Mouse (Mus musculus): ENCODE results near the gene Il33. TPM values are rescaled to one million over a fixed set of nuclear protein-coding genes. Genes with fewer than 3 reads are reported as not detected.

Il33 gene
- polyA plus RNA-seq (2016; fragmentation: Nextera tagmentation; extraction: Ambion mirVana) = 0.21 and 0.34 TPM in 2 replicates

DNA sequence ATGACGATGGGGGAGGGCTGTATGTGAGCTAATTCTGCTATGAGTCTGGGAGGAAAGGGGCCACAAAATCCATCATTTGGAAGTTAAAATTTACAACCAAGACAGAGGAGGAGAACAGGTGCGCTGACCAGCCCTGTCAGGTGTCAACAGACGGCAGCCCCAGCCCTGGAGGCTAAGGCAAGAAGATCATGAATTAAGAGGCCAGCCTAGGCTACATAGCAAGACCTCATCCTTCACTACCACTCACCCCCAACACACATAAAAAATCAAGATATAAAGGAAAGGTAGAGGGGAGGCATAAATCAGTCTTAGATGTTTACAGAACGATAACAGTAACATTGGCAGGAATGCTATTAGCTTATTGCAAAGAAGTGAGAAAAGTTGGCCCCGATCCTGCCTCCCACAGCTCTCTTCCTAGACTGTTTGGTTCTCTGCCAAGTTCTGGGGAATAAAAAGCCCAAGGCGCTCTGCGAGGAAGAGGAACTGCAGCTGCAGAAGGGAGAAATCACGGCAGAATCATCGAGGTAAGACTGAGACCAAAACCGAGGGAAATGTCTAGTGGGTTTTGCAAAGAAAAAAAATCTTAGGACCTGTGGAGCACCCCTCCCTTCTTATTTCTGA lies at the start of gene Il33:
TSS of gene Il33 (plus strand) at position 477 of the 621 bp plus-strand sequence.
- H3K9me3 ChIP-seq (replicated peaks) = no peaks in the 10 kb centered on the region
- H3K4me3 ChIP-seq = no peak within 1 kb of the TSS
- no peaks in the 10 kb centered on the region for H3K27me3 ChIP-seq (ENCODE audit: low read depth, poor library complexity, severe bottlenecking)
- H3K27ac ChIP-seq = no peak within 1 kb of the TSS
- WGBS = 83% methylated on average over 10 of the region's 10 CpGs
- peaks cover 7% of the 10 kb centered on the region for H3K4me1 ChIP-seq
- DNase-seq (ENCODE audit: low spot score) = no peak
- no peaks in the 10 kb centered on the region for H3K36me3 ChIP-seq

DNA sequence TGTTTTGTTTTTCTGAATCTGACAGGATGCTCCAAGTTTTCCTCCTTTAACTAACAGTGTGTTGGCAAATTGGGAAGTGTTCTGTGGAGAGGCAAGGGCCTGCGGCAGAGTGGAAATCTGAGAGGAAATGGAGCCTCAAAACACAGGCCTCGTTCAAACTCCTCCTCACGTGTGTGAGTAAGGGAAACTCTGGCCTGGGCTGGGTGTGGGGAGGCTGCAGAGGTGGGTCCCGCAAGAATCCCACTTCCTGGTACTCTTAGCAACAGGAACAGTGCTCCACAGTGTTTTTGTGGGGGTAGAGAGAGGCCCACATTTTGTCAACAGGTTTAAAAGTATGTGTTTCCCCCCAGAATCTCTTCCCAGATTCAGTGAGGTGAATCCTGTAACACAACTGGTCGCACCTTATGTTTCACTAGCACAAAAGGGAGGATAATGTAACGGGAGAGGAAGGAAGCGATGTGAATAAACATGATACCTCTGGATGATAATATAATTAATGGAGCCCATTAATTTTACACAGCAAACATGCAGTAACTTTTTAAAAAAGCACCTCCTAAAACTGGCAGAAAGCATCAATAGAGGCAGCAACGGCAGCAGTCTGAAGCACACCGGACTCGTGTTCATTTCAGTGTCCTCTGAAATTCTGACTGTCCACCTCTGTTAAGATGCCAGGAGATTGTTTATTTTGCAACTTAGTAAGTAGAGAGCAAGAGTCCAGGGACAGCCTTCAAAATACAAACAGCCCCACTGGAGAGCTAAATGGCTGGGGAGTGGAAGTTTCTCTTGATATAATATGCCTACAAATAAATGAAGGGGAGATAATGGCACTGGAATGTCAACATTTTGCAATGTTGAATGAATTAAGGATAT lies 47.3 kb upstream of the Il33 start:
- no peak overlapping the region for H3K27ac ChIP-seq
- H3K36me3 ChIP-seq = no peaks in the 10 kb centered on the region
- 77% methylated on average over 10 of the region's 10 CpGs for WGBS
- H3K4me1 ChIP-seq = no peaks in the 10 kb centered on the region
- no peak overlapping the region for H3K4me3 ChIP-seq
- no peak for DNase-seq (ENCODE audit: low spot score)
- H3K9me3 ChIP-seq (replicated peaks) = no peaks in the 10 kb centered on the region
- no peaks in the 10 kb centered on the region for H3K27me3 ChIP-seq (ENCODE audit: low read depth, poor library complexity, severe bottlenecking)

DNA sequence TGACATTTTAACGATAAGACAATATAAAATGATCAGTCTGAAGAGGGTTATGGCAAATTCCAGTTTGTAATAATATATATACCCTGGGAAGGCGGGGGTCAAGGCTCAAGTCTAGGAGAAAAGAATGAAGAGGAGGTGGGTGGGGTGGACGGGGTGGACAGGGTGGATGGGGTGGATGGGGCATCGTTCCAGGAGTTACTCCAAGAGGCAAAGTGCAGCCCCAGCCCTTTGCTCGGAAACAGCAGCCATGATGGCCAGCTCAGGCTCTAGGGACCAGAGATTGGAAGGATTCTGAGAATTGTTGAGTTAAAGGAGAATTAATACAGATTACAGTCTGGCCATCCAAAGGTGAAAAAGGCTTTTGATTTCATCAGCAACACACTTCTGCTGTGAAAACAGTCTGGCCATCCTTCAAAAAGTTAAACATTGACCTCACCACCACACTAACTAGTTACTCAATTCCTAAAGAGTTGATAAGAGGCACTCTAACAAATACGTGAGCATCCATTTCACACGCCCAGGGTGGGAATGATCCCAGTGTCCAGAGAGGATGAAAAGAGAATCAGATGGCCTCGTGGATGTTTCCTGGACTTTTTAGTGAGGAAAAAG lies 45.9 kb upstream of the Il33 start:
- H3K4me3 ChIP-seq = no peak overlapping the region
- DNase-seq (ENCODE audit: low spot score) = no peak
- no peaks in the 10 kb centered on the region for H3K9me3 ChIP-seq (replicated peaks)
- 88% methylated on average over 8 of the region's 8 CpGs for WGBS
- H3K27me3 ChIP-seq (ENCODE audit: low read depth, poor library complexity, severe bottlenecking) = no peaks in the 10 kb centered on the region
- no peaks in the 10 kb centered on the region for H3K36me3 ChIP-seq
- H3K27ac ChIP-seq = no peak overlapping the region
- H3K4me1 ChIP-seq = no peaks in the 10 kb centered on the region

DNA sequence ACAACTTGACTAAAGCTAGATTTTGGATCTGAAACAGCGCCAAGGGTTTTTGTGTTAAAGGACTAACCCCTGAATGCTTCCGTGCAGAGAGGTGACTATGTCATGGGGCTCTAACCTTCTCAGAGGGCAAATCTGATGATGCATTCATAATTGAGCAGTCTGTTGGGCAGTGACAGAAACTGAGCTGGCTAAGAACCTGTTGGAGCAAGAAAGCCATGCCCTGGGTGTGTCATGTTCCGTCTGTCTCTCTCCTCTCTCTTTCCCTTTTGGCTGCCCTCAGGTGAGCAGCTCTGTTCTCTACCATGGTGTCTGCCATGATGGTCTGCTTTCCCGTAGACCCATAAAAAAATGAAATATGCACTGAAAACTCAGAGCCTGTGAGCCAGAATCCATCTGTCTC lies 44.0 kb upstream of the Il33 start:
- H3K4me1 ChIP-seq = no peaks in the 10 kb centered on the region
- WGBS = 88% methylated on average over 4 of the region's 4 CpGs
- H3K36me3 ChIP-seq = no peaks in the 10 kb centered on the region
- no peak overlapping the region for H3K4me3 ChIP-seq
- no peak for DNase-seq (ENCODE audit: low spot score)
- no peaks in the 10 kb centered on the region for H3K27me3 ChIP-seq (ENCODE audit: low read depth, poor library complexity, severe bottlenecking)
- H3K9me3 ChIP-seq (replicated peaks) = no peaks in the 10 kb centered on the region
- H3K27ac ChIP-seq = no peak overlapping the region

DNA sequence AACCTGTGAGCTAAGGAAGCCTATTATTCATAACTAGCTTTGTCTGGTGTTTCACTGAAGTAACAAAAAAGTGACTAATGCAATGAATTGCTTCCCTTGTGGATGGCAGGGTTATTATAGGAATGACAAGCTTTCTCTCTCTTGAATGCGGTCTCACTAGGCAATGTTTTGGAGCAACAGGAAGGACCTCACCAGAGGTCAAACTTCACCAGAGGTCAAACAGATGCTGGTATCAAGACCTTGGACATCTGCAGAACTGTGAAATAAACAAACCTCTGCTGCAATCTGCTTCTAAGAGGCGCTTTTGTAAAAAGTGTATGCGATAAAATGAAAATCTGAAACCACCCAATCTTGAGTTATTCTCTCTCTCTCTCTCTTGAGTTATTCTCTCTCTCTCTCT lies 42.2 kb upstream of the Il33 start:
- Histone ChIP-seq H3K36me3 (no peaks in the 10 kb centered on the region), H3K4me1 (no peaks in the 10 kb centered on the region), H3K27ac (no peak overlapping the region), H3K4me3 (no peak overlapping the region), H3K27me3 (ENCODE audit: low read depth, poor library complexity, severe bottlenecking) (no peaks in the 10 kb centered on the region), H3K9me3 (replicated peaks) (no peaks in the 10 kb centered on the region)
- WGBS = 85% methylated on average over 3 of the region's 3 CpGs
- DNase-seq (ENCODE audit: low spot score) = no peak

DNA sequence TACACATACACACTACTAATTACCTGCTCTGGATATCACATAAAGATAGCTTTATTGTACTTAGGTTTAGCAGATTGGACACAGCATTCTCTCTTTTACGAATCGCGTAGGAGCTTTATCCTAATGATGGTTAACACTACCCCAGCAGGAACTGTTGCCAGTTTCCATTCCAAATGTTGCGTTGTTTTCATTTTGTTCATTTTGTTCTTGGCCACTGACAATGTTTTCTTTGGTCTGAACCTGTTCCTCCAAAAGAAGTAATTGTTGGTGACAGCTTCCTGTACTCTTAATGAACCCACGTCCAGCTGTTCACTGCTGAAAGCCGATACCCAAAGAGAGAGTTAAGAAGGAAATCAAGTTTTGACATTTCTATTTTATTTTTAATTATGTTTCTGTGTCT lies 39.4 kb upstream of the Il33 start:
- H3K27me3 ChIP-seq (ENCODE audit: low read depth, poor library complexity, severe bottlenecking) = no peaks in the 10 kb centered on the region
- no peaks in the 10 kb centered on the region for H3K36me3 ChIP-seq
- 88% methylated on average over 6 of the region's 6 CpGs for WGBS
- H3K27ac ChIP-seq = no peak overlapping the region
- no peak for DNase-seq (ENCODE audit: low spot score)
- H3K4me3 ChIP-seq = no peak overlapping the region
- no peaks in the 10 kb centered on the region for H3K4me1 ChIP-seq
- H3K9me3 ChIP-seq (replicated peaks) = no peaks in the 10 kb centered on the region

DNA sequence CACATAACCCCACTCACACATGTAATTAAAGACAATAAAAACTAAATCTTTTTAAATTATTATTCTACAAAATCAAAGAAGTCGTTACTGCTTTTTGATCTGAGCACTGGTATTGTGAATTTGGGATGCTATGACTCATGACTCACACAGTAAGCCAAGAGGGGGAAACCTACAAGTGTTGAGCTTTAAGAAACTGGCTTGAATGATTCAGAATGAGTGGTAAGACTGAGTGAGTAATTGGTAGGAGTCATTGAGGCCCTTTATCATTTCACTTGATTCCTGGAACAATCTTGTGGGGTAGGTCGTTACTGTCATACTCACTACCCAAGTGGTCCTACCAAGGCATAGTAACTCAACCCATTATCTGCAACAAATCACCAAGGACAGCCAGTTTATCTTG lies 37.4 kb upstream of the Il33 start:
- H3K27me3 ChIP-seq (ENCODE audit: low read depth, poor library complexity, severe bottlenecking) = no peaks in the 10 kb centered on the region
- WGBS = 93% methylated on average over 2 of the region's 2 CpGs
- H3K4me1 ChIP-seq = no peaks in the 10 kb centered on the region
- DNase-seq (ENCODE audit: low spot score) = no peak
- no peak overlapping the region for H3K27ac ChIP-seq
- H3K9me3 ChIP-seq (replicated peaks) = no peaks in the 10 kb centered on the region
- no peak overlapping the region for H3K4me3 ChIP-seq
- H3K36me3 ChIP-seq = no peaks in the 10 kb centered on the region

DNA sequence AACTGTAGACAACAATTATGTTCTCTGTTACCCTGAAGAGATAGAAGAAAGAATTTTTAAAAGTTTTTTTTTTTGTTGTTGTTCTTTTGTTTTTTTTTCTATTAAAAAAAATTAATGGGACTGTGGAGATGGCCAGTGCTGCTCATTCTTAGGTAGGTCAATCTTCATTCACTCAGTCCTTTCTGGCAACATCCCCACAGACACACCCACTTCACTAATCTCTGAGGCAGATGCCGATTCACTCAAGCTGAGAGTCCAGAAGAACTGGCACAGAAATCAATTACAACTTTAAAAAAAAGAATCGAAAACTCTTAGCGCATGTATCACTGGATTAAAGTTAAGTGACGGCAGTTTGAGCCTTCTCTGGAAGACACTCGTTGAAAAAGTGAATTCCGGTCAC lies 36.0 kb upstream of the Il33 start:
- no peaks in the 10 kb centered on the region for H3K27me3 ChIP-seq (ENCODE audit: low read depth, poor library complexity, severe bottlenecking)
- H3K36me3 ChIP-seq = no peaks in the 10 kb centered on the region
- no peaks in the 10 kb centered on the region for H3K4me1 ChIP-seq
- no peak for DNase-seq (ENCODE audit: low spot score)
- H3K9me3 ChIP-seq (replicated peaks) = no peaks in the 10 kb centered on the region
- no peak overlapping the region for H3K4me3 ChIP-seq
- WGBS = 94% methylated on average over 6 of the region's 6 CpGs
- no peak overlapping the region for H3K27ac ChIP-seq

DNA sequence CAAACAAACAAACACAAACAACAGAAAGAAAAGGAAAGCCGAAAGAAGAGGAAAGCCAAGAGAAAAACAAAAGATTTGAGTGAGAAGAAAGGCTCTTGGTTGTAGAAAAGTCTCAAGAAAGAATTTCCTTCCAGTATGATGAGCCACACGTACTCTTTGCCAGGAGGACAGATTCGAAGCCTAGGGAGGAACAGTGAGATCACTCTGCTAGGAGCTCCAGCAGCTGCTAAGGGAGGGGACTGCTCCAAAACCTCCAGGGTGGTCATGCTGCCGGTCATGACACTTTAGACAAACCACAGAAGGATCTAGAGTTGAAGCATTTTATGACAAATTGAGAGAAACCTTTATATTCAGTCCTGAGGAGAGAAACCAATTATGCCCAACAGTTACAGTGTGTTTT lies 32.9 kb upstream of the Il33 start:
- Histone ChIP-seq H3K27ac (no peak overlapping the region), H3K4me1 (no peaks in the 10 kb centered on the region), H3K27me3 (ENCODE audit: low read depth, poor library complexity, severe bottlenecking) (no peaks in the 10 kb centered on the region), H3K4me3 (no peak overlapping the region), H3K36me3 (no peaks in the 10 kb centered on the region), H3K9me3 (replicated peaks) (no peaks in the 10 kb centered on the region)
- 79% methylated on average over 4 of the region's 4 CpGs for WGBS
- DNase-seq (ENCODE audit: low spot score) = no peak

DNA sequence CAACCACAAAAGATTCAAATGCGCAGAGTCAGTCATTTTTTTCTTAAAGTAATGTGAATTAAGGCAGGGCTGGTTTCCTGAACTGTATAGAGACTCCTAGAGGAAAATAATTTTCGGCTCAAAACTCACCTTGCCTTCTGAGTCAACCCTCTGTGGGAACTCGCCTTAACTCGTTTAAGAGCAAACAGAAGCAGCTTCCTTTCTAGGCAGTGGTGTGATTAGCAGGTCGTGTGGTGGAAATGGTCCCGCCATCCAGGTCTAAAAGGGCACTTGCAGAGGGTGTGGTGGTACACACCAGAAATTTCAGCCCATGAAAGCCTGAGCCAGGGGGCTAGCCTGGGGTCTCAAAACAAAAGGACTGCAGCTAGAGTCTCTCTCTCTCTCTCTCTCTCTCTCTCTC lies 32.1 kb upstream of the Il33 start:
- no peaks in the 10 kb centered on the region for H3K36me3 ChIP-seq
- H3K9me3 ChIP-seq (replicated peaks) = no peaks in the 10 kb centered on the region
- 75% methylated on average over 6 of the region's 6 CpGs for WGBS
- no peak overlapping the region for H3K27ac ChIP-seq
- H3K27me3 ChIP-seq (ENCODE audit: low read depth, poor library complexity, severe bottlenecking) = no peaks in the 10 kb centered on the region
- DNase-seq (ENCODE audit: low spot score) = no peak
- H3K4me1 ChIP-seq = no peaks in the 10 kb centered on the region
- H3K4me3 ChIP-seq = no peak overlapping the region

DNA sequence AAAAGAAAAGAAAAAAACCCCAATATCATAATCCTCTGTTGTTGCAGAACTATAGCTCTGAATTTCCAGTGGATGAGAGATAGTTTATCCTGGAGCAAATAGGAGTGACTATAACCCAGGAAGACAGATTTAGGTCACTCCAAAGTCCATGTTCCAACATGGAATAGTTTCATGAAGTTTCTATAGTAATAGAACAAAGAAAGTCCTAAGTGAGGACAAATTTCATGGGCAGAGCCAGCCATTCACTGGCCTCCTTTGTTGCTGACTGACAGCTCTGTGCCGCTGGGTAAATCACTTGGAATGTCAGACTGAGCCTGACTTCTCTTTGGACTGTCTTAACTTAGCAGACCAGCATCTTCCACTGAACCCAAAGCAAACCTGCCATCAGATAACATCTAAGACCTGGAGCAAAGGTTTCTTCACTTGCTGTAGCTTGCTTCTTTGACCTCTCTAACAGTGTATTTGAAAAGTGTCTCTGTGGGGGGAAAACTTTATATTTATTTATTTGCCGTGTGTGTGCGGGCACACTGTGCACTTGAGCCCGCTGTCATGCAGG lies 31.1 kb upstream of the Il33 start:
- no peak for DNase-seq (ENCODE audit: low spot score)
- no peaks in the 10 kb centered on the region for H3K36me3 ChIP-seq
- no peak overlapping the region for H3K27ac ChIP-seq
- H3K9me3 ChIP-seq (replicated peaks) = no peaks in the 10 kb centered on the region
- H3K4me1 ChIP-seq = no peaks in the 10 kb centered on the region
- H3K4me3 ChIP-seq = no peak overlapping the region
- 91% methylated on average over 4 of the region's 4 CpGs for WGBS
- H3K27me3 ChIP-seq (ENCODE audit: low read depth, poor library complexity, severe bottlenecking) = no peaks in the 10 kb centered on the region

DNA sequence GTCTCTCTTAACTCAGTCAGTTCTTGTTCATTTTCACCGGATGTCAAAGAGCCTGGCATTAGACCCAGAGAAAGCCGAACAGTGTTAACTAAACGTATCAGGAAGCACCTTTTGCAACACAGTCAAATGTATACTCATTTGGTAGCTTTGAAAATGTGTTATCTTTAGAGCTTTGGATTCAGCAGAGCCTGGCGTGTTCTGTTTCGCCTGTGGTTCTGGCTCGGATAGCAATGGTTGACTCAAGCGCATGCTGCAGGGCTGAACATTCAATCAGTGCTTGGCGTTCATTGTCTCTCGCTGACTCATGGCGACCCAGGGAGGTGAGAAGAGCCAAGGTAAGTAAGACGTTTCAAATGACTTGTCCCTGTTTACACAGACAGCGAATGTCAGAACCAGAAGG lies 30.5 kb upstream of the Il33 start:
- no peak overlapping the region for H3K27ac ChIP-seq
- H3K4me3 ChIP-seq = no peak overlapping the region
- H3K9me3 ChIP-seq (replicated peaks) = no peaks in the 10 kb centered on the region
- WGBS = 86% methylated on average over 12 of the region's 12 CpGs
- H3K4me1 ChIP-seq = no peaks in the 10 kb centered on the region
- no peaks in the 10 kb centered on the region for H3K27me3 ChIP-seq (ENCODE audit: low read depth, poor library complexity, severe bottlenecking)
- no peaks in the 10 kb centered on the region for H3K36me3 ChIP-seq
- DNase-seq (ENCODE audit: low spot score) = no peak

DNA sequence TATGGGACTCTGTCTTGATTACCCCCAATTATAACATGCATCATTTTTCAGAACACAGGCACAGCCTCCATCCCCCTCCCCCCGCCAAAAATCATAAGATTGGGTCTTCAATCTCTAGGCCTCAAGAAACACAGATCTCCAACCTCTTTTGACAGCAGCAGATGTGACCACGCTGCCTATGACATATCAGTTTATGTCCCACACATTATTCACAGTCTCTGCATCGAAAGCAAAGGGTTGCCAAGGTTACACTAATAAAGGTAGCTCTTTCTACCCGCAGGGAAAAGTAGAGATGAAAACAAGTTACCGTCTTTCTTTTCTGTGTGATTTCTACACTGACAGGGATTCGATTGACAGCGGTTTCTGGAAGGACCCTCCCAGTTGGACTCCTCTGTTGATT lies 29.9 kb upstream of the Il33 start:
- H3K27ac ChIP-seq = no peak overlapping the region
- no peaks in the 10 kb centered on the region for H3K4me1 ChIP-seq
- no peak for DNase-seq (ENCODE audit: low spot score)
- H3K27me3 ChIP-seq (ENCODE audit: low read depth, poor library complexity, severe bottlenecking) = no peaks in the 10 kb centered on the region
- no peaks in the 10 kb centered on the region for H3K9me3 ChIP-seq (replicated peaks)
- 88% methylated on average over 7 of the region's 7 CpGs for WGBS
- H3K36me3 ChIP-seq = no peaks in the 10 kb centered on the region
- no peak overlapping the region for H3K4me3 ChIP-seq
